Mouse (Mus musculus) megakaryocyte, adult 5-6 weeks (primary cell): ENCODE data around the gene Dpy19l1. TPM values are rescaled to one million over a fixed set of nuclear protein-coding genes. Genes with fewer than 3 reads are reported as not detected.

Experiments used
- ATAC-seq: 2 replicates; pipeline ENCODE4 v1.8.0; 2016; ENCODE audit warnings: mild to moderate bottlenecking, inconsistent platforms; ENCODE audit not compliant: poor library complexity, severe bottlenecking
- total RNA-seq, 2 experiments: library from RNA; stranded (forward) in 1 of 2; stranded (reverse) in 1 of 2; fragments of 153-499, 151-499 nt in 1 of 2; fragments of 221-1000, 200-1000 nt in 1 of 2; gene quantifications; 2 replicates each; pipeline versions ENCODE4 v1.2.3 to v1.2.4; 2015 to 2017

Dpy19l1 gene
- total RNA-seq, 2 experiments from 2014 or later = 75.6 to 98.4 TPM

- ATAC-seq = no peak
Observed at GRCm38 (mm10) chr9:24378848-24379247, 124.1 kb downstream of the Dpy19l1 start.

Other genes with a start within 250 kb of the Dpy19l1 start
- gene Cypt4, start 122.1 kb upstream of the Dpy19l1 start, total RNA-seq (2015) = not detected in 2 replicates
- gene Cypt4, start 122.1 kb upstream of the Dpy19l1 start, total RNA-seq (2017) = not detected in 2 replicates
- not detected in 2 replicates for gene Dpy19l2, start 193.2 kb upstream of the Dpy19l1 start, total RNA-seq (2015)
- gene Dpy19l2, start 193.2 kb upstream of the Dpy19l1 start, total RNA-seq (2017) = not detected in 2 replicates